Mouse (Mus musculus) CH12.LX (cell line): ENCODE data around the gene Foxa2. TPM values are rescaled to one million over a fixed set of nuclear protein-coding genes. Genes with fewer than 3 reads are reported as not detected.

Experiments used
- DNase-seq: peaks from one replicate; pipeline ENCODE4 v3.0.0-alpha.2; 2013; ENCODE audit errors: extremely low read depth
- H3K27ac ChIP-seq: 2 replicates; pipeline ENCODE4 v1.5.1; 2012; ENCODE audit warnings: low read depth, mild to moderate bottlenecking, control low read depth, moderate library complexity; ENCODE audit not compliant: insufficient read depth
- H3K27me3 ChIP-seq: replicated peaks from 2 replicates; pipeline ENCODE3; 2012; ENCODE audit warnings: inconsistent platforms
- H3K36me3 ChIP-seq, 2 experiments: replicated peaks in 1 of 2; 2 replicates each; pipeline versions ENCODE3 to v1.6.1; 2012; ENCODE audit warnings: inconsistent platforms in 1 of 2, low read length in 1 of 2, mild to moderate bottlenecking in 1 of 2, mixed read lengths in 1 of 2, moderate library complexity in 1 of 2; ENCODE audit not compliant: control insufficient read depth in 1 of 2, insufficient read depth in 1 of 2
- H3K4me1 ChIP-seq, 2 experiments: 2 replicates each; pipeline ENCODE4 v1.6.1; 2012; ENCODE audit warnings: inconsistent platforms in 1 of 2, moderate library complexity in 1 of 2; ENCODE audit not compliant: insufficient read depth in 2 of 2, control insufficient read depth in 1 of 2
- H3K4me2 ChIP-seq: 2 replicates; pipeline ENCODE4 v1.6.1; 2012; ENCODE audit warnings: low read depth, mild to moderate bottlenecking, control low read depth; ENCODE audit not compliant: poor library complexity, insufficient read depth, severe bottlenecking
- H3K4me3 ChIP-seq, 3 experiments: fragments of 150-350 bp in 1 of 3; sonication (generic) in 1 of 3; replicated peaks in 1 of 3; 2 replicates each; pipeline versions ENCODE3 to v1.5.1; 2011 to 2012; ENCODE audit warnings: low read depth in 2 of 3, low read length in 2 of 3, mild to moderate bottlenecking in 2 of 3, moderate library complexity in 2 of 3, control low read depth in 1 of 3, improper control_type of control experiment in 1 of 3, inconsistent platforms in 1 of 3, mixed read lengths in 1 of 3; ENCODE audit not compliant: poor library complexity in 1 of 3
- H3K79me2 ChIP-seq: replicated peaks from 2 replicates; pipeline ENCODE4 v1.6.1; 2012; ENCODE audit warnings: mild to moderate bottlenecking, moderate library complexity; ENCODE audit not compliant: control insufficient read depth, poor library complexity, insufficient read depth, severe bottlenecking; ENCODE audit errors: extremely low read depth
- H3K9ac ChIP-seq: 2 replicates; pipeline ENCODE4 v1.6.1; 2012; ENCODE audit warnings: low read depth, mild to moderate bottlenecking, control low read depth, moderate library complexity; ENCODE audit not compliant: insufficient read depth
- H3K9me3 ChIP-seq: replicated peaks from 2 replicates; pipeline ENCODE3; 2012; ENCODE audit warnings: low read length, inconsistent platforms, mixed read lengths
- BHLHE40 ChIP-seq: IDR thresholded peaks from 2 replicates; pipeline ENCODE4 v1.6.1; 2011; ENCODE audit warnings: mild to moderate bottlenecking, low read depth, low read length, improper control_type of control experiment
- CTCF ChIP-seq, 2 experiments: IDR thresholded peaks in 1 of 2; conservative IDR thresholded peaks in 1 of 2; 2 replicates each; pipeline ENCODE4 v1.5.1; 2011 to 2012; ENCODE audit warnings: low read depth in 2 of 2, low read length in 2 of 2, improper control_type of control experiment in 1 of 2, inconsistent platforms in 1 of 2, mild to moderate bottlenecking in 1 of 2, moderate library complexity in 1 of 2
- E2F4 ChIP-seq: IDR thresholded peaks from 2 replicates; pipeline ENCODE4 v1.6.1; 2011; ENCODE audit warnings: low read depth, low read length, improper control_type of control experiment; ENCODE audit not compliant: insufficient replicate concordance
- EP300 ChIP-seq: IDR thresholded peaks from 2 replicates; pipeline ENCODE4 v1.6.1; 2011; ENCODE audit warnings: low read length, improper control_type of control experiment
- ETS1 ChIP-seq: conservative IDR thresholded peaks from 2 replicates; pipeline ENCODE4 v1.6.1; 2012; ENCODE audit warnings: low read depth, mild to moderate bottlenecking, inconsistent platforms, low read length, improper control_type of control experiment, moderate library complexity
- HCFC1 ChIP-seq: IDR thresholded peaks from 2 replicates; pipeline ENCODE4 v1.6.1; 2012; ENCODE audit warnings: low read depth, mild to moderate bottlenecking, inconsistent platforms, low read length, improper control_type of control experiment
- JUND ChIP-seq: conservative IDR thresholded peaks from 2 replicates; pipeline ENCODE4 v1.6.1; 2011; ENCODE audit warnings: low read depth, low read length, improper control_type of control experiment
- MAFK ChIP-seq: IDR thresholded peaks from 2 replicates; pipeline ENCODE4 v1.6.1; 2011; ENCODE audit warnings: low read length, improper control_type of control experiment; ENCODE audit not compliant: insufficient replicate concordance
- MAX ChIP-seq: IDR thresholded peaks from 2 replicates; pipeline ENCODE4 v1.6.1; 2011; ENCODE audit warnings: low read length, improper control_type of control experiment
- MYC ChIP-seq: IDR thresholded peaks from 2 replicates; pipeline ENCODE4 v1.6.1; 2011; ENCODE audit warnings: low read depth, mild to moderate bottlenecking, improper control_type of control experiment, low read length
- PAX5 ChIP-seq: IDR thresholded peaks from 2 replicates; pipeline ENCODE4 v1.6.1; 2012; ENCODE audit warnings: low read length, inconsistent platforms, mixed read lengths
- POLR2AphosphoS2 ChIP-seq: IDR thresholded peaks from 2 replicates; pipeline ENCODE4 v1.6.1; 2011; ENCODE audit warnings: low read depth, low read length, improper control_type of control experiment
- RAD21 ChIP-seq: IDR thresholded peaks from 2 replicates; pipeline ENCODE4 v1.6.1; 2011; ENCODE audit warnings: low read depth, mild to moderate bottlenecking, low read length, improper control_type of control experiment, moderate library complexity
- SIN3A ChIP-seq: IDR thresholded peaks from 2 replicates; pipeline ENCODE4 v1.6.1; 2012; ENCODE audit warnings: low read length, improper control_type of control experiment, inconsistent platforms
- SMC3 ChIP-seq: IDR thresholded peaks from 2 replicates; pipeline ENCODE4 v1.6.1; 2011; ENCODE audit warnings: low read depth, low read length, improper control_type of control experiment
- TBP ChIP-seq: conservative IDR thresholded peaks from 2 replicates; pipeline ENCODE4 v1.6.1; 2011; ENCODE audit warnings: low read depth, low read length, improper control_type of control experiment
- UBTF ChIP-seq: IDR thresholded peaks from 2 replicates; pipeline ENCODE4 v1.6.1; 2012; ENCODE audit warnings: low read depth, mild to moderate bottlenecking, inconsistent platforms, low read length, improper control_type of control experiment, moderate library complexity
- USF1 ChIP-seq: IDR thresholded peaks from 2 replicates; pipeline ENCODE4 v1.6.1; 2014; ENCODE audit warnings: low read depth, mild to moderate bottlenecking, inconsistent platforms, low read length, improper control_type of control experiment
- USF2 ChIP-seq: conservative IDR thresholded peaks from 2 replicates; pipeline ENCODE4 v1.6.1; 2011; ENCODE audit warnings: low read depth, low read length, improper control_type of control experiment
- ZKSCAN1 ChIP-seq: IDR thresholded peaks from 2 replicates; pipeline ENCODE4 v1.6.1; 2012; ENCODE audit warnings: low read depth, inconsistent platforms, low read length, improper control_type of control experiment, borderline replicate concordance
- ZNF384 ChIP-seq: IDR thresholded peaks from 2 replicates; pipeline ENCODE4 v1.6.1; 2012; ENCODE audit warnings: low read depth, low read length, improper control_type of control experiment, inconsistent platforms
- dilution Hi-C: fragments of 300-500 bp; cut with MboI; formaldehyde crosslinking; loops from 2 replicates; pipeline ENCODE4 v1.14.3; 2020; ENCODE audit warnings: low sequenced_read_pairs; ENCODE audit not compliant: extremely low pct_unique_long_range_greater_than_20kb, extremely low pct_ligation_motif_present
- in situ Hi-C: fragments of 300-500 bp; cut with MboI; formaldehyde crosslinking; loops from 3 replicates; pipeline ENCODE4 v1.14.3; 2019; ENCODE audit warnings: low sequenced_read_pairs, low pct_ligation_motif_present, low pct_unique_long_range_greater_than_20kb, mixed read lengths
- polyA plus RNA-seq: library from polyadenylated mRNA; unstranded; fragments of >175 nt; gene quantifications from 2 replicates; pipeline ENCODE4 v1.2.1, GENCODE M21; 2012; ENCODE audit warnings: low read depth; ENCODE audit not compliant: insufficient read length
- total RNA-seq, 2 experiments: library from RNA; depleted of rRNA; stranded (reverse); fragments of 300-350 nt in 1 of 2; fragments of >200 nt in 1 of 2; gene quantifications; 2 replicates each; pipeline ENCODE4 v1.2.3; 2012 to 2014

The Foxa2 gene
- total and polyA plus RNA-seq, 3 experiments = not detected

GRCm38 (mm10) chr2:148029050-148029608 lies 17.6 kb downstream of the Foxa2 start:
- Histone ChIP-seq H3K4me3 (no peak overlapping the region), H3K9ac (no peak overlapping the region), H3K36me3 (no peaks in the 10 kb centered on the region), H3K79me2 (no peaks in the 10 kb centered on the region), H3K4me2 (no peak overlapping the region), H3K4me1 (no peaks in the 10 kb centered on the region), H3K27ac (no peak overlapping the region), H3K27me3 (peaks cover 66% of the 10 kb centered on the region), H3K9me3 (no peaks in the 10 kb centered on the region)
- DNase-seq = no peak
- in situ Hi-C loops = no loop called here
- dilution Hi-C loops = no loop called here
- TF ChIP-seq MAX = no peak
- no peak for TF ChIP-seq UBTF
- no peak for TF ChIP-seq HCFC1
- TF ChIP-seq POLR2AphosphoS2 = no peak
- TF ChIP-seq SIN3A = no peak
- no peak for TF ChIP-seq MAFK
- TF ChIP-seq ZNF384 = no peak

- DNase-seq = no peak
- H3K79me2 ChIP-seq = no peaks in the 10 kb centered on the region
- no peak overlapping the region for H3K4me2 ChIP-seq
- TF ChIP-seq E2F4 (no peak), ETS1 (no peak), MAX (no peak), USF2 (no peak), MYC (no peak), USF1 (no peak), ZKSCAN1 (no peak), CTCF (conservative IDR thresholded peaks at IDR 0.05 in 1 of 2, IDR thresholded peaks at IDR 0.05 in 1 of 2; ENCODE audit: low read depth in 2 of 2, low read length in 2 of 2) (no peak), POLR2AphosphoS2 (no peak)
- dilution Hi-C loops = no loop called here
- H3K9me3 ChIP-seq = no peaks in the 10 kb centered on the region
- H3K36me3 ChIP-seq = no peaks in the 10 kb centered on the region
- H3K4me3 ChIP-seq = no peak overlapping the region
- H3K27ac ChIP-seq = no peak overlapping the region
- peaks cover 76% of the 10 kb centered on the region for H3K27me3 ChIP-seq
- no peak overlapping the region for H3K9ac ChIP-seq
- no peaks in the 10 kb centered on the region for H3K4me1 ChIP-seq
- in situ Hi-C loops = no loop called here
These were observed 20.4 kb downstream of the Foxa2 start for GRCm38 (mm10) chr2:148026366-148026765.

- in situ Hi-C loops = no loop called here
These were observed 21.3 kb downstream of the Foxa2 start for GRCm38 (mm10) chr2:148025481-148025880.

More at GRCm38 (mm10) chr2:148025481-148025880, 21.3 kb downstream of the Foxa2 start:
- Histone ChIP-seq H3K27ac (no peak overlapping the region), H3K27me3 (peaks cover 74% of the 10 kb centered on the region), H3K4me1 (no peaks in the 10 kb centered on the region), H3K79me2 (no peaks in the 10 kb centered on the region), H3K36me3 (no peaks in the 10 kb centered on the region), H3K4me2 (no peak overlapping the region), H3K9ac (no peak overlapping the region), H3K4me3 (no peak overlapping the region), H3K9me3 (no peaks in the 10 kb centered on the region)
- dilution Hi-C loops = no loop called here
- TF ChIP-seq RAD21 (no peak), SMC3 (no peak), TBP (no peak), JUND (no peak), BHLHE40 (no peak), UBTF (no peak), ETS1 (no peak), PAX5 (no peak), EP300 (no peak)
- no peak for DNase-seq
